Mouse (Mus musculus) liver, embryonic 14.5 days (tissue): ENCODE data around the gene Adgrg5. TPM values are rescaled to one million over a fixed set of nuclear protein-coding genes. Genes with fewer than 3 reads are reported as not detected.

Experiments used
- ATAC-seq: fragments of 200-750 bp; cut with Nextera tagmentation; 2 replicates; pipeline ENCODE4 v1.8.0; 2017; ENCODE audit warnings: moderate number of reproducible peaks, mild to moderate bottlenecking, moderate library complexity; ENCODE audit not compliant: insufficient read depth
- DNase-seq, 3 experiments: peaks; one replicate each; pipeline ENCODE4 v3.0.0-alpha.2; 2012 to 2013; ENCODE audit warnings: low read depth in 3 of 3, low spot score in 3 of 3
- H3K27ac ChIP-seq: fragments of 300-500 bp; sonication (generic); 2 replicates; pipeline ENCODE4 v1.5.1; 2014; ENCODE audit warnings: moderate library complexity, mild to moderate bottlenecking, control low read depth, inconsistent platforms
- H3K27me3 ChIP-seq: fragments of 300-500 bp; sonication (generic); 2 replicates; pipeline ENCODE4 v1.6.1; 2014; ENCODE audit warnings: mild to moderate bottlenecking, low read length, moderate library complexity; ENCODE audit not compliant: control insufficient read depth, insufficient read depth
- H3K36me3 ChIP-seq: fragments of 300-500 bp; sonication (generic); replicated peaks from 2 replicates; pipeline ENCODE4 v1.6.1; 2014; ENCODE audit warnings: low read depth; ENCODE audit not compliant: control insufficient read depth, insufficient read depth
- H3K4me1 ChIP-seq, 2 experiments: fragments of 200-500 bp in 1 of 2; fragments of 300-500 bp in 1 of 2; sonication (generic) in 1 of 2; replicated peaks; 2 replicates each; pipeline ENCODE4 v1.6.1; 2012 to 2014; ENCODE audit warnings: antibody characterized with exemption in 1 of 2, inconsistent platforms in 1 of 2, low read length in 1 of 2; ENCODE audit not compliant: control insufficient read depth in 2 of 2, insufficient read depth in 2 of 2
- H3K4me2 ChIP-seq: fragments of 300-500 bp; sonication (generic); 2 replicates; pipeline ENCODE4 v1.6.1; 2014; ENCODE audit warnings: low read depth, mild to moderate bottlenecking, control low read depth, moderate library complexity
- H3K4me3 ChIP-seq, 2 experiments: fragments of 200-500 bp in 1 of 2; fragments of 300-500 bp in 1 of 2; sonication (generic) in 1 of 2; 2 replicates each; pipeline ENCODE4 v1.5.1; 2012 to 2014; ENCODE audit warnings: low read depth in 2 of 2, low read length in 2 of 2, mild to moderate bottlenecking in 2 of 2, control low read depth in 1 of 2, inconsistent platforms in 1 of 2, moderate library complexity in 1 of 2; ENCODE audit not compliant: insufficient read depth in 1 of 2
- H3K9ac ChIP-seq: fragments of 300-500 bp; sonication (generic); replicated peaks from 2 replicates; pipeline ENCODE4 v1.6.1; 2014; ENCODE audit warnings: mild to moderate bottlenecking, control low read depth, moderate library complexity
- H3K9me3 ChIP-seq: fragments of 300-500 bp; sonication (generic); 2 replicates; pipeline ENCODE4 v1.6.1; 2016; ENCODE audit warnings: low read length, mixed read lengths; ENCODE audit not compliant: control insufficient read depth
- CTCF ChIP-seq: IDR thresholded peaks from 2 replicates; pipeline ENCODE4 v1.5.1; 2016; ENCODE audit warnings: antibody characterized with exemption, low read depth, control low read depth
- EP300 ChIP-seq: IDR thresholded peaks from 2 replicates; pipeline ENCODE4 v1.6.1; 2016; ENCODE audit warnings: antibody characterized with exemption, low read depth
- WGBS: fragments of 180-500 bp; shearing (Covaris S2); extraction: QIAGEN DNeasy Blood & Tissue Kit; methylation state at CpG from one replicate; pipeline ENCODE4 v1.1.7; 2014; ENCODE audit not compliant: insufficient replicate concordance; 5-methylcytosine and 5-hydroxymethylcytosine counted together
- polyA plus RNA-seq, 2 experiments: library from polyadenylated mRNA; depleted of rRNA in 1 of 2; stranded (reverse) in 1 of 2; unstranded in 1 of 2; fragments of >200 nt; fragmentation: Nextera tagmentation in 1 of 2; extraction: Ambion mirVana in 1 of 2; gene quantifications; 2 replicates each; pipeline versions ENCODE4 v1.2.1 to v1.2.3; 2012 to 2014

Adgrg5 gene
- polyA plus RNA-seq, 2 experiments = 0.14 to 0.54 TPM

GRCm38 (mm10) chr8:94989711-94990110, 66.2 kb downstream of the Adgrg5 start:
- no peaks in the 10 kb centered on the region for H3K27me3 ChIP-seq
- 80% methylated on average over 4 of the region's 4 CpGs for WGBS
- H3K4me2 ChIP-seq = no peak overlapping the region
- H3K36me3 ChIP-seq = peaks cover 17% of the 10 kb centered on the region
- DNase-seq = no peak
- no peak for TF ChIP-seq EP300
- ATAC-seq = no peak
- H3K4me1 ChIP-seq = peaks cover 43 to 51% of the 10 kb centered on the region in 2 experiments
- H3K27ac ChIP-seq = no peak overlapping the region
- no peak overlapping the region for H3K9ac ChIP-seq
- H3K4me3 ChIP-seq = no peak overlapping the region
- H3K9me3 ChIP-seq = no peaks in the 10 kb centered on the region

- Histone ChIP-seq H3K9me3 (no peaks in the 10 kb centered on the region), H3K27ac (no peak overlapping the region), H3K4me2 (peak overlapping the region; percentile 15), H3K4me3 (no peak overlapping the region), H3K27me3 (no peaks in the 10 kb centered on the region), H3K36me3 (peaks cover 24% of the 10 kb centered on the region), H3K4me1 (peaks cover 41 to 51% of the 10 kb centered on the region in 2 experiments), H3K9ac (no peak overlapping the region)
- ATAC-seq = no peak
- 44% methylated on average over 11 of the region's 11 CpGs for WGBS
- DNase-seq = no peak
- no peak for TF ChIP-seq CTCF
- no peak for TF ChIP-seq EP300
Measured at GRCm38 (mm10) chr8:94990598-94991453, 67.3 kb downstream of the Adgrg5 start.

- Histone ChIP-seq H3K36me3 (peaks cover 25% of the 10 kb centered on the region), H3K9ac (no peak overlapping the region), H3K27me3 (no peaks in the 10 kb centered on the region), H3K4me2 (no peak overlapping the region; the same call in 1 of the 2 replicates), H3K4me1 (peaks cover 41 to 51% of the 10 kb centered on the region in 2 experiments), H3K9me3 (no peaks in the 10 kb centered on the region), H3K27ac (no peak overlapping the region), H3K4me3 (no peak overlapping the region)
- 53% methylated on average over 9 of the region's 9 CpGs for WGBS
- DNase-seq (no peak), ATAC-seq (no peak)
- TF ChIP-seq EP300 (no peak), CTCF (no peak)
Measured at GRCm38 (mm10) chr8:94991454-94991994, 68.0 kb downstream of the Adgrg5 start.

DNA sequence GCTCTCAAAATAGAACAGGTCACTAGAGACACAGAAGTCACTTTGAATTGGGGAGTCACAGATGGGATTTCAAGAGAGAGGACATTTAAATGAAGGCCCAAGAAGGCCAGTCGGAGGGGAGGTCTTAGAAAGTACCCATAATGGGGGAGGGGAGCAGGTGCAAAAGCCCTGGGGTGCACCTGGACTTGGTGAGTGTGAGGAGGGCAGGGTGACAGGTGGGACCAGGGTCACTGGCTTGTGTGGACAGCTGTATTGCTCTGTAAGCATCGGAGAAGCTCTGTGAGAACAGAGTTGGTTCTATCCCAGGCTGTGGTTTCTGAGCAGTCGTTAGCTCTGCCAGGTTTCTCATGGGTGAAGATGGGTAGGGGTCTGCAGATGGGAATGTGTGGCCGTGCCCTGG, 68.5 kb downstream of the Adgrg5 start:
- H3K27me3 ChIP-seq = no peaks in the 10 kb centered on the region
- 56% methylated on average over 4 of the region's 4 CpGs for WGBS
- H3K4me3 ChIP-seq = no peak overlapping the region
- DNase-seq = no peak
- no peaks in the 10 kb centered on the region for H3K9me3 ChIP-seq
- H3K27ac ChIP-seq = no peak overlapping the region
- peaks cover 25% of the 10 kb centered on the region for H3K36me3 ChIP-seq
- TF ChIP-seq EP300 = no peak
- no peak for TF ChIP-seq CTCF
- H3K9ac ChIP-seq = no peak overlapping the region
- no peak overlapping the region for H3K4me2 ChIP-seq
- no peak for ATAC-seq
- peaks cover 39 to 53% of the 10 kb centered on the region in 2 experiments for H3K4me1 ChIP-seq

GRCm38 (mm10) chr8:94992534-94992933, 69.0 kb downstream of the Adgrg5 start:
- Histone ChIP-seq H3K36me3 (peaks cover 25% of the 10 kb centered on the region), H3K27me3 (no peaks in the 10 kb centered on the region), H3K9ac (no peak overlapping the region), H3K4me1 (peaks cover 34 to 52% of the 10 kb centered on the region in 2 experiments), H3K9me3 (no peaks in the 10 kb centered on the region), H3K4me2 (no peak overlapping the region), H3K27ac (no peak overlapping the region), H3K4me3 (no peak overlapping the region)
- ATAC-seq (no peak), DNase-seq (no peak)
- 67% methylated on average over 5 of the region's 5 CpGs for WGBS
- TF ChIP-seq EP300 (no peak), CTCF (no peak)

Other genes with a start within 250 kb of the Adgrg5 start
- 0.36 and 0.52 TPM in 2 replicates for gene Pllp, start 227.4 kb upstream of the Adgrg5 start, polyA plus RNA-seq (2012; rRNA removed)
- 0.85 TPM in 2 replicates for gene Pllp, start 227.4 kb upstream of the Adgrg5 start, polyA plus RNA-seq (2014; fragmentation: Nextera tagmentation; extraction: Ambion mirVana)
- gene Ccl22, start 178.1 kb upstream of the Adgrg5 start, polyA plus RNA-seq (2012; rRNA removed) = 0.17 and 0.19 TPM in 2 replicates
- gene Ccl22, start 178.1 kb upstream of the Adgrg5 start, polyA plus RNA-seq (2014; fragmentation: Nextera tagmentation; extraction: Ambion mirVana) = 0.22 and 0.45 TPM in 2 replicates
- 0.11 and 0.12 TPM in 2 replicates for gene Cx3cl1, start 151.7 kb upstream of the Adgrg5 start, polyA plus RNA-seq (2012; rRNA removed)
- gene Cx3cl1, start 151.7 kb upstream of the Adgrg5 start, polyA plus RNA-seq (2014; fragmentation: Nextera tagmentation; extraction: Ambion mirVana) = 0.33 and 0.34 TPM in 2 replicates
- 0.11 and 0.34 TPM in 2 replicates for gene Ccl17, start 113.2 kb upstream of the Adgrg5 start, polyA plus RNA-seq (2012; rRNA removed)
- not detected in 2 replicates for gene Ccl17, start 113.2 kb upstream of the Adgrg5 start, polyA plus RNA-seq (2014; fragmentation: Nextera tagmentation; extraction: Ambion mirVana)
- 38.5 and 39.8 TPM in 2 replicates for gene Coq9, start 85.4 kb upstream of the Adgrg5 start, polyA plus RNA-seq (2012; rRNA removed)
- gene Coq9, start 85.4 kb upstream of the Adgrg5 start, polyA plus RNA-seq (2014; fragmentation: Nextera tagmentation; extraction: Ambion mirVana) = 44.3 and 48.9 TPM in 2 replicates
- gene Ciapin1, start 85.3 kb upstream of the Adgrg5 start, polyA plus RNA-seq (2012; rRNA removed) = 20.4 and 23.7 TPM in 2 replicates
- gene Ciapin1, start 85.3 kb upstream of the Adgrg5 start, polyA plus RNA-seq (2014; fragmentation: Nextera tagmentation; extraction: Ambion mirVana) = 38.4 and 46.3 TPM in 2 replicates
- 51.6 and 54.4 TPM in 2 replicates for gene Polr2c, start 66.2 kb upstream of the Adgrg5 start, polyA plus RNA-seq (2012; rRNA removed)
- 73.5 and 82.2 TPM in 2 replicates for gene Polr2c, start 66.2 kb upstream of the Adgrg5 start, polyA plus RNA-seq (2014; fragmentation: Nextera tagmentation; extraction: Ambion mirVana)
- 10.3 and 11.1 TPM in 2 replicates for gene Dok4, start 47.4 kb upstream of the Adgrg5 start, polyA plus RNA-seq (2012; rRNA removed)
- gene Dok4, start 47.4 kb upstream of the Adgrg5 start, polyA plus RNA-seq (2014; fragmentation: Nextera tagmentation; extraction: Ambion mirVana) = 7.2 and 9.6 TPM in 2 replicates
- 2.2 and 2.6 TPM in 2 replicates for gene Ccdc102a, start 5.6 kb upstream of the Adgrg5 start, polyA plus RNA-seq (2012; rRNA removed)
- gene Ccdc102a, start 5.6 kb upstream of the Adgrg5 start, polyA plus RNA-seq (2014; fragmentation: Nextera tagmentation; extraction: Ambion mirVana) = 2.7 and 2.8 TPM in 2 replicates
- 46.8 and 55.8 TPM in 2 replicates for gene Adgrg1, start 51.1 kb downstream of the Adgrg5 start, polyA plus RNA-seq (2012; rRNA removed)
- 41.1 and 59.5 TPM in 2 replicates for gene Adgrg1, start 51.1 kb downstream of the Adgrg5 start, polyA plus RNA-seq (2014; fragmentation: Nextera tagmentation; extraction: Ambion mirVana)
- gene Adgrg3, start 94.0 kb downstream of the Adgrg5 start, polyA plus RNA-seq (2012; rRNA removed) = 8.3 and 9.6 TPM in 2 replicates
- gene Adgrg3, start 94.0 kb downstream of the Adgrg5 start, polyA plus RNA-seq (2014; fragmentation: Nextera tagmentation; extraction: Ambion mirVana) = 4.9 and 5.8 TPM in 2 replicates
- gene Drc7, start 131.4 kb downstream of the Adgrg5 start, polyA plus RNA-seq (2012; rRNA removed) = 0.19 and 0.21 TPM in 2 replicates
- gene Drc7, start 131.4 kb downstream of the Adgrg5 start, polyA plus RNA-seq (2014; fragmentation: Nextera tagmentation; extraction: Ambion mirVana) = 0.15 and 0.33 TPM in 2 replicates
- 7.4 and 8.4 TPM in 2 replicates for gene Katnb1, start 157.5 kb downstream of the Adgrg5 start, polyA plus RNA-seq (2012; rRNA removed)
- 8.0 and 10.1 TPM in 2 replicates for gene Katnb1, start 157.5 kb downstream of the Adgrg5 start, polyA plus RNA-seq (2014; fragmentation: Nextera tagmentation; extraction: Ambion mirVana)